Mouse (Mus musculus) central nervous system, embryonic 18 days (tissue): ENCODE measurements around the gene B9d2. TPM values are rescaled to one million over a fixed set of nuclear protein-coding genes. Genes with fewer than 3 reads are reported as not detected.

ENCODE experiments used
- polyA plus RNA-seq: library from polyadenylated mRNA; depleted of rRNA; stranded (reverse); fragments of >200 nt; gene quantifications from 2 replicates; pipeline ENCODE4 v1.2.3, GENCODE M21; 2012; rRNA removed

B9d2 gene
- 49.4 and 49.6 TPM in 2 replicates for polyA plus RNA-seq

GRCm38 (mm10) chr7:25680514-25681258 lies at the start of gene B9d2:
Gene B9d2 (plus strand): TSS chr7:25680780.

GRCm38 (mm10) chr7:25658657-25659472 lies 21.7 kb upstream of the B9d2 start, which contains the start of the genes Bckdha and Exosc5:
Gene Bckdha (minus strand): TSS chr7:25658981.
Gene Exosc5 (plus strand): TSS chr7:25659164.

GRCm38 (mm10) chr7:25674719-25675300 lies 5.8 kb upstream of the B9d2 start, which contains the start of gene Tmem91:
Gene Tmem91 (minus strand): TSS chr7:25675166.

GRCm38 (mm10) chr7:25686680-25687531 lies 6.3 kb downstream of the B9d2 start, which contains the start of gene Tgfb1:
Gene Tgfb1 (plus strand): TSS chr7:25687002.

GRCm38 (mm10) chr7:25718788-25719417 lies 38.3 kb downstream of the B9d2 start, which contains the start of gene Ccdc97:
Gene Ccdc97 (minus strand): TSS chr7:25719088.

Other genes starting within 250 kb of the B9d2 start
- gene Ceacam1, start 203.2 kb upstream of the B9d2 start, polyA plus RNA-seq, result 0.78 and 1.1 TPM in 2 replicates
- not detected in 2 replicates for gene Ceacam2, start 140.9 kb upstream of the B9d2 start, polyA plus RNA-seq
- gene Erich4, start 64.9 kb upstream of the B9d2 start, polyA plus RNA-seq, result not detected in 2 replicates
- 44.1 and 44.4 TPM in 2 replicates for gene Dmac2, start 61.4 kb upstream of the B9d2 start, polyA plus RNA-seq
- 0.56 and 1.0 TPM in 2 replicates for gene B3gnt8, start 54.1 kb upstream of the B9d2 start, polyA plus RNA-seq
- 50.0 and 52.9 TPM in 2 replicates for gene Bckdha, start 21.8 kb upstream of the B9d2 start, polyA plus RNA-seq
- gene Exosc5, start 21.6 kb upstream of the B9d2 start, polyA plus RNA-seq, result 29.8 and 29.9 TPM in 2 replicates
- 56.5 and 65.5 TPM in 2 replicates for gene Tmem91, start 5.6 kb upstream of the B9d2 start, polyA plus RNA-seq
- 3.3 and 3.9 TPM in 2 replicates for gene Tgfb1, start 6.2 kb downstream of the B9d2 start, polyA plus RNA-seq
- gene Ccdc97, start 38.3 kb downstream of the B9d2 start, polyA plus RNA-seq, result 50.1 and 54.6 TPM in 2 replicates
- 32.9 and 40.1 TPM in 2 replicates for gene Hnrnpul1, start 74.0 kb downstream of the B9d2 start, polyA plus RNA-seq
- gene Axl, start 107.9 kb downstream of the B9d2 start, polyA plus RNA-seq, result 11.3 and 11.6 TPM in 2 replicates
- 3.7 and 3.8 TPM in 2 replicates for gene Cyp2s1, start 136.1 kb downstream of the B9d2 start, polyA plus RNA-seq
- not detected in 2 replicates for gene Cyp2b10, start 216.8 kb downstream of the B9d2 start, polyA plus RNA-seq